Mouse (Mus musculus): Measurements from ENCODE around the gene Ephb1.

The Ephb1 gene

DNA sequence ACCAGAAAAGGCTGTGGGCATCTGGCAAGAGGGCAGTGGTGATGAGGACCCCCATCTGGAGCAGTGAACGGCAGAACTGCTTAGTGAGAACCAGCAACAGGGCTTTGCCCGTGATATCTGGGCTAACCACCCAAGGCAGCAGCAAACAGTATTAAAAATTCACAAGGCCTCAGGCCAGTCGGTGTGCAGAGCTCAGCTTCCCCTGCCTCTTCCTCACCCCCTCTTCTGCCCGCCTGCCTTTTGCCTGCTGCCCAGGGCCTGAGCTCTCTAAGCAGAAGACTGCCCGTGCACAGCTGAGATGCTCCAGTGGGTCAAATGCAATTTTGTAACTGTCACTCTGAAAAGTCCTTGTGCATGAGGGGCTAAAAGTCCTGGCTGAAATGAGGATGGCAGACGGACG lies 358.3 kb downstream of the Ephb1 start:
- no peak for DNase-seq (ENCODE audit: extremely low spot score, low read depth, low spot score)

DNA sequence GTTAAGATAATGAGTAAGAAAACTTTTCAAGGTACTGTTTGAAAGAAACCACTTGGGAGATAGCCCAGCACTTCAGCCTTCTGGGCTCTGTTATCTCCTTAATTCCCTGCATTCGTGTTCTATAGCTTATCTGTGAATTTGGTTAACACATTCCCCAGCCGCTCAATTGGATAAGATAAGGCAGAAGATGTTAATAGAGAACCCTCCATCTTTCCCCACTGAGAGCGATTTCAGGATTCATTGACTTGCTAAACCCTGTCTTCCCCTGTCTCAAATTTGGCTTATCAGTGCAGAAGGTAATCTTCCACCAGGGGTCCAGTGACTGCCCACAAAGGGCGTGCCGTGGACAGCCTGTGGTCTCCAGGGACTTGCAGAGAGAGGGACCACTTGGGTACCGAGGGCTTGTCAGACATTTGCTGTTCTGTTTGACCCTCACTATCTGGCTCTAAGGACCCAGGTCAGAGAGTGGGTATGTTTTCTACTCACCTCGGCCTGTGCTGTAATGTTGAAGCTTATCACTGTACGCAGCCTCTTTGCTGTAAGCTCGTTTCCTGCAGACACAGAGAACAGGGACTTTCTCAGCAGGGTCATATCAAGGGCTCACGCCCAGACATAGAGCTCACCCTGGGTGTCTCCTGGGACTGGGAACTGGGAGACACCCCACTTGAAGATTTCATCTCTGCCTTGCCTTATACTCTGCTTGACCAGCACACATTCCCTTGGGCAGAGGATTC lies 358.9 kb downstream of the Ephb1 start:
- no peak for DNase-seq (ENCODE audit: extremely low spot score, low read depth, low spot score)

DNA sequence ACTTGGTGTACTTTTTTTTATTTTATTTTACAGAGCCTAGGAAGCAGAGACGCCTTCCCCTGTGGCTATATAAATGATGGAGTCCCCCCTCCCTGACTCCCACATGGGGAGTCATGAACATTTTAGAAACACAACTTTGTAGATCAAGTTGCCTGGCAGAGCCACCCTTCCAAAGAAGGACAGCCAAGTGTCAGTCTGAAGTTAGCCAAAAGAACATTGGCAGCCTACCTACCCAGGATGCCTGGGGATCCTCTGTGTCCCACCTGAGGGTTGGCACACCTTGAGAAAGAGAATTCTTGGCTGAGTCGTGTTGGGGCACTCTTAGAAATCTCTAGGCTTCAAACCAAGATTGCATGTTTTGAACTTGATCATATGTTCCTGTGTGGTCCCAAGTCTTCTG lies 360.4 kb downstream of the Ephb1 start:
- no peak for DNase-seq (ENCODE audit: extremely low spot score, low read depth, low spot score)

DNA sequence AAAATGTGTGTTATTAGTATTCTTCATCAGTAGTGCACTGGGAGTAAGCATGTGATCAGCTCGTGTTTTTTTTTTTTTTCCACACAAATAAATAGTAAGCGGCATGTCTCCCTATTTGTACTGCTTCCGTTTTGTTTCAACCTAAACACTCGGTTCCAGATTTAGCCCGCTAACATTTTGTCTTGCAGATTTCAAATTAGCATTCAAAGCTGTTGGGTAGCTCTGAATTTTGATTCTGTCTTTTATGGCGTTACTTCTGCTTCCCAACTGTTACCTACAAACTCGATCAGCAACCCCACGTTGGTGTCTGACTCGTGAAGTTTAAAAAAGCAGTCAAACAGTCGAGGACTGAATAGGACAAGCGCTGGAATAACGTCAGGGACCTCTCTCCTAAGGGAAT lies 363.7 kb downstream of the Ephb1 start:
- DNase-seq (ENCODE audit: extremely low spot score, low read depth, low spot score), result no peak

DNA sequence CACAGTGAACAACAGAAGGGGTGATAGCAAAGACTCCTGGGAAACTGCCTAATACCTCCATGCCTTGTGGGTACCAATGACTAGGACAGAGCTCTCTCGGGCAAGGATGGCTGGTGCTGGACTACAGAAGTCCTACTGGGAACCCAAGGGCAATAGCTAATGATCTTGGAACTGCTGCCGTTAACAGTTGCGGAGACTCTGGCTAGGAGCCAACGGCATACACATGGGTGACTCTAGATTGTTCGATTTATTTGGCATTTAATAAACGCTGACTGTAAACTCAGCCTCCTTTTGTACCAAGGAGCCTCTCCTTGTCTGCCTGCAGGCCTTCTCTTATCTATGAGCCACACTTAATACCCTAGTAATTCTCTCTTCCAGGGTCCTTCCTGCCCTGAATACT lies 364.5 kb downstream of the Ephb1 start:
- no peak for DNase-seq (ENCODE audit: extremely low spot score, low read depth, low spot score)

DNA sequence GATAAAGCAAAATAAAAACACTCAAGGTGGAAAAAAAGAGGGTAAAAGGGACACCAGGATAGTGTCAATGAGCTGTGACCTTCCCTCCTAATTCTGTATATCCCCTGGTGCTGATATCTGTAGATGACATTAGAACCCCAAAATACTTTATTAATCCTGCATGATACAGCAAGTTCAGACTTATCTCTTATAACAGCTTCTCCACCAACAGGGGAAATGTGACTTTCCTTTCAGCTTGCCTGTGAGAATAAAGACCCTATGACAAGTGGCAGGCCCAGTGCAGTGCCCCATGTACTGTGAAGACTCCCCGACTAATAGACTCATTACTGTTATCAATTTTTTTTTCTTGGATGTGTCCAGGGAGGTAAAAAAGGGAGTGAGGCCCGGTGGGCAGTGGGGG lies 367.6 kb downstream of the Ephb1 start:
- DNase-seq (ENCODE audit: extremely low spot score, low read depth, low spot score), result no peak

DNA sequence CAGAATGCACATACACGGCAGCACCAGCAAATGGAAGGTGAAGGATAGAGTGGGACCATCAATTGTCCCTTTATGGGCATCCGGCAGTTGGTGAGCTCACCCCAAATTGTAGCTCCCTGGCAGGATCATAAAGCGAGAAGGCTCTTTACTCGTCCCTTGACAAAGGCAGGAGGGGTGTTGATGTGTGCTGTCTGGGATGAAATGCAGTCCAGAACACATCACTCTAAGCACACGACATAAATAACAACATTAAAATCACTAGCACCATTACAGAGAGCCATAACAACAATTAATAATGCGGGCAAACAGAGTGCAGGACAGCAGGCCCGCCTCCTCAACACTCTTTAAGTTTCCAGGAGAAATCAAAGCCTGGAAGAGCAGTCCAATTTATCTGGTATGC lies 372.1 kb downstream of the Ephb1 start:
- no peak for DNase-seq (ENCODE audit: extremely low spot score, low read depth, low spot score)

DNA sequence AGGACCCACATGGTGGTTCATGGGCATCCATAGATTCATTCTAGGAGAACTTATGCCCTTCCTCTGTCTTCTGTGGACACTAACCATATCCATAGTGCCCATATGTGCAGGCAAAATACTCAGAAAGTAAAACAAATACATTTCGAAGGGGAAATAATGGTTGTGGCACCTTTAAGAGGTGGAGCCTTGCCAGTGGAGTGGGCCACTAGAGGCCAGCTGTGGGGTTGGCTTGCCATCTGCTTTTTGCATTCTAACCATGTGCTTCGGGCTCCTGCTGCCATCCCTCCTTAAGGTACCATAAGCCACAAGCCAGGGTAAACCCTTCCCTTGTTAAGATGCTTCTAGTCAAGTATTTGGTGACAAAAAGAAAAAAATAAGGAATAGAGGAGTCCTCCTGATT lies 373.3 kb downstream of the Ephb1 start:
- no peak for DNase-seq (ENCODE audit: extremely low spot score, low read depth, low spot score)

DNA sequence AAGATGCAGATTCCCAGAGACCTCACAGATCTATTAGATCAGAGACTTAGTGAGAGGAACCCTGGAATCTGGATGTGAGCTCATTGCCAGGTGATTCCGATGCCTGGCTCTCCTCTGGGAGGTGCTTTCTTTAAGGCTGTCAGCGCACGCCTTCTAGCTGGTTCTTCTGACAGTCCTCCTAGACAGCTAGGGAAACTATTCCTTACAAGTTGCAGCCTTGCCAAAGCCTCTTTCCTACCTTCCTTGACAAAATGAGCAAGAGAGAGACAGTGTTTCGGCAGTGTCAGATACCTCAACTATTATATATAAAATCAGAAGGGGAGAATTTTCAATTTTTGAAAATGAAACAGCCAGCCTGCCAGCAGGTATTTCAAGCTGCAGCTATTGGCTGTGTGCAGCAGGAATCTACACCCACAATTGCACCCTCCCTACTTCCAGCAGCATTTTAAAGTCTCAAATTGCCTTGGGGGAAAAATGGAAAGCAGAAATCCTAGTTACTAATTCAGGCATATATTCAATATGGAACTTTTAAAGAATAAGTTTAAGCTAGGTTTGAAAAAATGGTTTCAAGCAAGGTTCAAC lies 377.5 kb downstream of the Ephb1 start:
- DNase-seq (ENCODE audit: extremely low spot score, low read depth, low spot score), result no peak

DNA sequence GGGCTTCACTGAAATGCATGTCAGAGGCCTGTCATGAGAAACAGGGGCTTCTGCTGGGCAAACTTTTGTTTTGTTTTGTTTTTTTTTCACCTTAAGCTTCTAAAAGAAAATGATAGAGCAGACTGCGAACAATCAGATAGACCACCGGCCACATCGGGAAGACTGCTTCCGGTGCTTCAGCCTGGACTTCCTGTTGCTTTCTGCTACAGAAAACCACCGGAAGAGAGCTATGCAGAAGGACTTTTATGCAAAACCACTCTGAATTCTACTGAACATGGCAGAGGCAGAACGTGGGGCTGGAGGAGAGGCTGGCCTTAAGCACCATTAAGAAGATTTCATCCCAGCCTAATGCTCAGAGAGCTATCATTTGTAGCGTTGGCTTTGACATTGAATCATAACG lies 382.2 kb downstream of the Ephb1 start:
- DNase-seq (ENCODE audit: extremely low spot score, low read depth, low spot score), result no peak

DNA sequence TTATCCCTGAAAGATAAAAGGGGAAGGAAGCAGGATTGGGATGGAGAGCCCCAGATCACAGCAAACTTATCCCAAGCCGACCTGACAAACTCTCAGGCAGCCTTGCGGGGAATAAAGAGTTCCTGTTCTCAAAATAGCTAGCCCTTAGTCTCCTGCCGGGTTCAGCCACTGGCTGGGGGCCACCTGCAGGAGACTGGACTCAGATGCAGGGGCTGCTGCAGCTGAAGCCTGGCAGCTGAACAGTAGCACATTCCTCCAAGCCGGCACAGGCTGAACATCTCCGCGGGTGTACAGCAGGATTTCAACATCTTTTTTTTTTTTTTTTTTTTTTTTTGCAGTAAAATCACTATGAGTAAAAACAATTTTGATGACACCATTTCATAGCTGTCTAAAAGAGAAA lies 382.7 kb downstream of the Ephb1 start:
- DNase-seq (ENCODE audit: extremely low spot score, low read depth, low spot score), result no peak

DNA sequence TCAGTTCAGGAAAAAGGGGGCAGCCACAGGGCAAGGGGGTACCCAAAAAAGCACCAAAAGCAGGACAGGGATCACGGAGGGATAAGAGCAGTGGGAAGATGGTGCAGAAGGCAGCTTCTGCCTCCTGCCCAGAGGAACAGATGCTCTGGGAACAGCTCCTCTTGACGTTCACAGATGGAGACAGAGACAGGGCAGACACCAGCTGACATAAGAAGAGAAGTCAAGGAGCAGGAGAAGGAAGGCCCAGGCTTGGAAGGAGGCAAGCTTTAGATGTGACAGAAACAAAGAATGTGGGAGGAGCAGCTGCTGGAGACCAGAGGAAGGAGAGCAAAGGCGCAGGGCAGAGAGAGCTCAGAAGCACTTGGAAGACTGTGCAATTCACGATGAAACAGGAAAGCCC lies 398.3 kb downstream of the Ephb1 start:
- DNase-seq (ENCODE audit: extremely low spot score, low read depth, low spot score), result no peak

DNA sequence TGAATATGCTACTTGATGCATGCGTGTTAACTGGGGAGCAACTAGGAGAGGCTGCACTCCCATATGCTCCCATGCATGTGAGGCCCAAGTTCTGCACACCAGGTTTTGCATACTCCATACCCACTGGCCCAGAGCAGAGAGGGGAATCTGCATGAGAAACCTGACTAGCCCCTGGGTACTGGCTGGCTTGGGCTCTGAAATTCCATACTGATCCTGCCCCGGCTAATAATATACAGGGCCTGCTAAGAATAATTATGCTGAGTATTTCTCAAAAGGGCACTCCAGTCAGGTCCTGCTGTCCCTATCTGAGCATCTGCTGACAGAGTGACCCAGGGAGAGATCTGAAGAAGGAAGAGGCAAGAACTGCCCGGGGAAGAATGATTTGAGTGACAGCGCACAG lies 400.0 kb downstream of the Ephb1 start:
- DNase-seq (ENCODE audit: extremely low spot score, low read depth, low spot score), result no peak

DNA sequence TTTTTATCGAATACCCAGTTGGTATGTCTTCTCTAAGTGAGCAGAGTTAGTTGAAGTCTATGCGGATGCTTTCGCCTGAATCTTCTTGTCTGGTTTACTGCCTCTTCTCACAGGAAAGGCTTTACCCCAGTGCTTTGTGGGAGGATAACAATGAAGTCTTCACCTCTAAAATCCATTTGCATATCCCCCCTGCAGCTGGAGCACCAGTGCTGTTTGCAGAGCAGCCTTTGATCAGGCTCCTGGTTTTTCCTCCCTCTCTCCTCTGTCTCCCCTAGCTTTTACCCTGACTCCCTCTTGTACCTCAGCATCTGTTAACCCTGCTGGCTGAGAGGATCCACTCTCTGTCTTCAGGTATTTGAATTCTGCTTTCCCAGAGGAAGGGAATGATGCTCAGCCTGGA lies 404.4 kb downstream of the Ephb1 start:
- DNase-seq (ENCODE audit: extremely low spot score, low read depth, low spot score), result no peak

DNA sequence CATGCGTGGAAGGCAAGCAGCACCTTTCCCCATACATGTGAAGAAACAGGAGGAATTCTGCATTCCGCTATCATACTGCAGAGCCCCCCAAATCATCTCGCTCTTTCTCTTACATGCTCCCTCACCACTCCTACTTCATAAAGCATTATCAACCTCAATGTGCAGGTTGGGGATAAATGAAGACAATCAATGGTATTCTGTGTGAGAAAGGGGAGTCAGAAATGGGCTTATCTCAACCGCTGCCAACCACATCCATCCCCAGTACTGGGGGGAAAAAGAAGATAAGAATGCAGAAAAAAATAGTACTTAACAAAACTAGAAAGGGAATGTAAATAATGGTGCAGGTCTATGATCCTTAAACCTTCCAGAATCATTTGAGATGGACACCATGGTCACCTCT lies 408.7 kb downstream of the Ephb1 start:
- DNase-seq (ENCODE audit: extremely low spot score, low read depth, low spot score), result no peak

DNA sequence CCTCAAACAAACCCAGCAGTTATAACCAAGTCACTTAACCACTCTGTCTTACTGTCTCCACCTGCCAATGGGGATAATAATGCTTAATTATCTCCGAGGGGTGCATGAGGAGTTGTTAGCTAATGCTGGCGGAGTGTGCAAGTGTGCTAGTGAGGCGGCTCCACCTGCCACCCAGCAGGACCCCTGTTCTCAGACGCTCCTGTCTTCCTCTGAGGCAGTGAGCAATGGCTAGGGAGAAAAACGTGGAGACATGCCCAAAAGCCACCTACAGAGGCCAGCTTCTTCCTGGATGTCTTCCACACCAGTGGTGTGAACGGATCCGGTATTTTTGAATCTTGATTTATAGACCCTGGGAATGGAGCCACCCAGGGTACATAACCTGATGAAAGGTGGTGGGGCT lies 409.2 kb downstream of the Ephb1 start:
- no peak for DNase-seq (ENCODE audit: extremely low spot score, low read depth, low spot score)

DNA sequence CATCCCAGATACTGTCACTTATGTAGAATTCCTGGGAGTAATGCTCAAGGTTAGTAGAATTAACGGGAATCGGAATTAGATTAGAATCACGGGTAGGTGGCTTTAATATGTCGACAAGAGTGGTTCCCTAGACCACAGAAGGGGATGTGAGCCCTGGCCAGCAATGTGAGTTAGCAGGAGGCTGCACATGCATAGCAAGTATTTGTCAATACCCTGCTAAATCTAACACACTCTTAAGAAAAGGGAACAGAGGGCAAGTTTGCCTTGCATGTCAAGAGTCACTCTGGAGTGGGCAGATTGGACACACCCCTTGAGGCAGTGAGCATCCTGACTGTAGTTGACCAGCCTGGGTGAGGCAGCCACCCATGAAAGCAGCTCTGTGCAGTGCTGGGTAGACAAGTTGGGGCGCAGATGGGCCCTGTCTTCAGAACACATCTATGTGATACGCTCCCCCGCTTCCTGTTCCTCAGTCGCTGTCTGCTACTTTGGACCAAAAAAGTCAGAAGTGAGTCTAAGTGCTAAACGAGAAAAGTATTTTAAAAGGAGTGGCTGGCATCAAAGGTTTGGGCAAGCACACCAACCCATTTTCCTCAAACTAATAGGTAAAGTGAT lies 412.3 kb downstream of the Ephb1 start:
- no peak for DNase-seq (ENCODE audit: extremely low spot score, low read depth, low spot score)

DNA sequence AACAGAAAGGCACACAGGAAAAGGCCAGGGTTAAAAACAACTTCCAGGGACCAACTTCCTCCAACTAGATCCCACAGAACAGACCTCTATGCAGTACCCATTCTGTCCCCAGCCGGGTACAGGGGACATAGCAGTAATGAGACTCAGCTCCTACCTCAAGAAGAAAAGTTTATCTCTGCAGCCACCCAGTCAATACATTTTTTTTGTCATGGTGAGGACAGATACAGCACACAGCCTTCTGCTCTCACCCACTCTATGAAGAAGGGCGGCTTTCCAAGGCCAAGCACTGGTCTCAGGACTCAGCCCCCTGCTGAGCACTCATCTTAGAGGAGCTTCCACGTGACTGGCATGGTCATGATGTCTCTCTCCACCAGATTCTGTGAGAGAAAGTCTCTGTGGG lies 414.3 kb downstream of the Ephb1 start:
- DNase-seq (ENCODE audit: extremely low spot score, low read depth, low spot score), result no peak

DNA sequence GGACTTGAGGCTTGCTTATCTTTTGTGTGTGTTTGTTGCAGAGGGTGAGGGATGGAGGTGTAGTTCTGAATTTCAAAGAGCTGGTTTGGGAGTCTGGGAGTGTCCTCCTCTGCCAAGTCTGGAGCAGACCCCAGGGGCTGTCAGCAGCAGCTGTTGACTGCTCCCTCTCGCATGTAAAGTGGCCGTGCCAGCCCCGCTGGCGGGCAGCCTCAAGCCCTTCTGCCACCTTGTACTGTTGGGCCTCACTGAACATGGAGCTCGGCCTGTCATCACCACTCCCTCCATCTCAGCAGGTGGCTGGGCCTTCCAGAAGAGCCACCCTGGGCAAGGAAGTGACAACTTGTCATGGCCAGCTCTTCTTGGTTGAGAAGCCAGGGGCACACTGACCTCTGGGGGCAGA lies 415.5 kb downstream of the Ephb1 start:
- no peak for DNase-seq (ENCODE audit: extremely low spot score, low read depth, low spot score)

DNA sequence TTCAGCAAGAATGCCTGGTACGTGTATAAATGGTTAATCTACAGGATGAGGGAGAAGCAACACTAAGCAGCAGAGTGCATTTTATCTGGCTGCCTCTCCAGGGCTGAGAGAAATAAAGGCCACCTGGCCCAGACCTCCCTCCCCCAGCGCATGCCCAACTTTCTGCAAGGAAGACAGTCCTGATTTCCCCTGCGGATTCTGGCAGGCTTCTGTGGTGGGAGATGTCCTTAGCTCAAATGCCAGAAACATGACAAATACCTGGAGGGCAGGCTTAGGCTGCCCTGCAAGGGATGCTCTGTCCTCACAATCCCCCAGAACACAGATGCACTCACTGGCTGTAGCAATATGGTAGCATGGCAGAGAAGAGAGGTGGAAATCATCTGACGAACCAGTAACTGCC lies 416.4 kb downstream of the Ephb1 start:
- no peak for DNase-seq (ENCODE audit: extremely low spot score, low read depth, low spot score)

DNA sequence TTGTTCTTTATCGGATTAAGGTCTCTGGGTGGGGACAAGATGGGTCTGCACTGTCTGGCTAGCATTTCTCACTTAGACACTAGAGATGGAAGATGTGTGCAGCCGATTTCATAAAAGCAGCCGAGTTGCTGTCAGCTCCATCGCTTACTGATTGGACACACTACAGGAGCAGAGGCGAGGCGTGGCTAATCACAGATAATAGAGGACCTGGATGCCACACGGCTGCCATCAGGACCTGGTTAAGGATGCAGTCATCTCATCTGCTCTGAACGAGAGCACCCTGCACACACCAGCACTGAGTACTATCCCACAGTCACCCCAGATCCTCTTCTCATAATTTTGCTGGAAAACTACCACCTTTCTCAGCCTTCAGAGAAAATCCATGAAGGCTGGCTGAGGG lies 419.6 kb downstream of the Ephb1 start:
- DNase-seq (ENCODE audit: extremely low spot score, low read depth, low spot score), result no peak

DNA sequence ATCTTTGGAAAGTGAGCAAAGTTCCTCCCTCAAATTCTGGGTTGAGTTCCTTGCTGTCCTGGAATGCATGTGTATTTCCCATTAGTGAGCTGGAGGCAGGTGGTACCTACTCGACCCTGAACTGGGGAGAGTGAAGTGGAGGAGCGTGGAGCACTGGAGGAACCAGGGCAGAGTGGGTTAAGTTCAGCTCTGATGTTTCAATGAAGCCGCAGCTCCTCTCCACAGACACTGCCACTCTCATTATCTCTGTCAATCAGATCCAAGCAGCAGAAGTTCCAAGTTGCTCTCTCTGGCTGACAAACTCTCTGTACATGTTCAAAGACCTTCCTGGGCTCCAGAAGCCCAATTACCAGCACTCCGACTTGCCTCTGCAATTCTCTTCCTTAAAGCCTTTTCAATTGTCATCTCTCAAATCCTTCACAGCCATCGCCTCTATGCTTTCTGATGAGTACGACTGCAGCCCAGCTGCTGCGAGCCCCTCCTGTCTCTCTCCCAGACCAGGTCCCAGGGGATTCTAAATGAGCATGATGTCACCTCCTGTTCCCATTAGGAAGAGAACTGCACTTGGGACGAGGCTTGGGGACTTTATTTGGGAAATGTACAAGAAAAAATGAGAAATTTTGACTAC lies 420.4 kb downstream of the Ephb1 start:
- no peak for DNase-seq (ENCODE audit: extremely low spot score, low read depth, low spot score)

All from hindlimb bud, embryonic 11.5 days (tissue).